Mouse (Mus musculus) kidney, postnatal 4 days (tissue): ENCODE measurements around the gene Ugt1a7c.
"Not testable (repeated sequence)": the region's sequence is repeated elsewhere in the genome, so short reads cannot be mapped to it uniquely, and the experiment has no call there.

Experiments
- DNase-seq, 2 experiments: peaks; one replicate each; pipeline ENCODE4 v3.0.0; 2021; ENCODE audit warnings: mixed read lengths in 2 of 2

Ugt1a7c gene

GRCm38 (mm10) chr1:88199996-88200395 lies 105.1 kb downstream of the Ugt1a7c start:
- DNase-seq: no peak

GRCm38 (mm10) chr1:88200456-88200855 lies 105.6 kb downstream of the Ugt1a7c start, which contains the start of gene Ugt1a2:
TSS of gene Ugt1a2 (plus strand) at chr1:88200601.
- peak in 1 of 2 experiments; percentile 33 for DNase-seq

GRCm38 (mm10) chr1:88205294-88205922 lies 110.5 kb downstream of the Ugt1a7c start, which contains the start of gene Dnajb3:
TSS of gene Dnajb3 (minus strand) at chr1:88205782.
- DNase-seq: peak; percentile 82 to 89

GRCm38 (mm10) chr1:88206843-88207479 lies 112.1 kb downstream of the Ugt1a7c start:
- no peak for DNase-seq

GRCm38 (mm10) chr1:88211812-88212211 lies 117.0 kb downstream of the Ugt1a7c start, which contains the start of gene Ugt1a1:
TSS of gene Ugt1a1 (plus strand) at chr1:88211959.
- DNase-seq: no peak

- DNase-seq: no peak
Observed at GRCm38 (mm10) chr1:88212341-88213045, 117.6 kb downstream of the Ugt1a7c start.

GRCm38 (mm10) chr1:88213061-88213460 lies 118.2 kb downstream of the Ugt1a7c start:
- no peak for DNase-seq

- no peak for DNase-seq
Observed at GRCm38 (mm10) chr1:88213766-88214461, 119.1 kb downstream of the Ugt1a7c start.

GRCm38 (mm10) chr1:88214462-88214952 lies 119.6 kb downstream of the Ugt1a7c start:
- DNase-seq: no peak

- DNase-seq: no peak
Observed at GRCm38 (mm10) chr1:88215466-88216380, 120.9 kb downstream of the Ugt1a7c start.

- no peak for DNase-seq
Observed at GRCm38 (mm10) chr1:88216551-88216950, 121.7 kb downstream of the Ugt1a7c start.

GRCm38 (mm10) chr1:88217144-88217543 lies 122.3 kb downstream of the Ugt1a7c start:
- no peak for DNase-seq

GRCm38 (mm10) chr1:88217576-88217975 lies 122.7 kb downstream of the Ugt1a7c start:
- DNase-seq: no peak

GRCm38 (mm10) chr1:88218051-88218450 lies 123.2 kb downstream of the Ugt1a7c start:
- DNase-seq: no peak

- DNase-seq: no peak
Observed at GRCm38 (mm10) chr1:88218591-88218990, 123.7 kb downstream of the Ugt1a7c start.

- DNase-seq: no peak
Observed at GRCm38 (mm10) chr1:88219054-88219453, 124.2 kb downstream of the Ugt1a7c start.

- DNase-seq: peak in 1 of 2 experiments; percentile 3
Observed at GRCm38 (mm10) chr1:88220336-88220735, 125.5 kb downstream of the Ugt1a7c start.

GRCm38 (mm10) chr1:88222216-88222615 lies 127.4 kb downstream of the Ugt1a7c start:
- DNase-seq: no peak

- not testable (repeated sequence) for DNase-seq
Observed at GRCm38 (mm10) chr1:88223011-88223515, 128.2 kb downstream of the Ugt1a7c start.

GRCm38 (mm10) chr1:88223591-88223990 lies 128.7 kb downstream of the Ugt1a7c start:
- peak in 1 of 2 experiments; percentile 4 for DNase-seq

GRCm38 (mm10) chr1:88224029-88224776 lies 129.3 kb downstream of the Ugt1a7c start:
- peak; percentile 16 to 25 for DNase-seq
